Mouse (Mus musculus) neural tube, embryonic 10.5 days (tissue): ENCODE results near the gene Thbs1.
A peak's percentile ranks its signal among the peaks of the same experiment; 100 is the strongest.
"Not testable (repeated sequence)": the region's sequence is repeated elsewhere in the genome, so short reads cannot be mapped to it uniquely, and the experiment has no call there.

ENCODE experiments used
- DNase-seq: peaks from one replicate; pipeline ENCODE4 v3.0.0-alpha.2; 2017; ENCODE audit warnings: low spot score; ENCODE audit errors: extremely low spot score

The Thbs1 gene

GRCm38 (mm10) chr2:118147749-118148148, 36.1 kb downstream of the Thbs1 start:
- DNase-seq: not testable (repeated sequence)

GRCm38 (mm10) chr2:118148321-118149142, 36.9 kb downstream of the Thbs1 start:
- DNase-seq: no peak

GRCm38 (mm10) chr2:118149855-118150563, 38.3 kb downstream of the Thbs1 start:
- DNase-seq: no peak

- no peak for DNase-seq
Observed at GRCm38 (mm10) chr2:118158095-118158494, 46.4 kb downstream of the Thbs1 start.

- peak; percentile 29 for DNase-seq
Observed at GRCm38 (mm10) chr2:118159126-118159525, 47.5 kb downstream of the Thbs1 start.

- peak; percentile 27 for DNase-seq
Observed at GRCm38 (mm10) chr2:118160547-118160946, 48.9 kb downstream of the Thbs1 start.

- DNase-seq: no peak
Observed at GRCm38 (mm10) chr2:118160991-118161390, 49.3 kb downstream of the Thbs1 start.

GRCm38 (mm10) chr2:118162486-118162885, 50.8 kb downstream of the Thbs1 start:
- peak; percentile 33 for DNase-seq

- no peak for DNase-seq
Observed at GRCm38 (mm10) chr2:118164137-118164536, 52.5 kb downstream of the Thbs1 start.

- DNase-seq: no peak
Observed at GRCm38 (mm10) chr2:118165691-118166090, 54.0 kb downstream of the Thbs1 start.

GRCm38 (mm10) chr2:118167731-118168130, 56.1 kb downstream of the Thbs1 start:
- DNase-seq: no peak

GRCm38 (mm10) chr2:118168225-118168624, 56.5 kb downstream of the Thbs1 start:
- DNase-seq: no peak

- no peak for DNase-seq
Observed at GRCm38 (mm10) chr2:118174558-118175383, 63.1 kb downstream of the Thbs1 start.
